Mouse (Mus musculus): ENCODE results near the gene Emc1. TPM values are rescaled to one million over a fixed set of nuclear protein-coding genes. Genes with fewer than 3 reads are reported as not detected.
A peak's percentile ranks its signal among the peaks of the same experiment; 100 is the strongest.

The Emc1 gene
- polyA plus RNA-seq, 1 experiment from 2014 or later = 15.4 TPM

GRCm38 (mm10) chr4:139330605-139331004 is 21.8 kb upstream of the Emc1 start:
- peak; percentile 79 for ATAC-seq (ENCODE audit: low read depth)
- Histone ChIP-seq H3K4me1 (replicated peaks) (peaks cover 48% of the 10 kb centered on the region), H3K4me3 (replicated peaks) (peak overlapping the region; percentile 58), H3K27me3 (no peaks in the 10 kb centered on the region), H3K9ac (peak overlapping the region; percentile 72), H3K9me3 (replicated peaks) (no peaks in the 10 kb centered on the region), H3K4me2 (peak overlapping the region; percentile 78), H3K36me3 (no peaks in the 10 kb centered on the region), H3K27ac (peak overlapping the region; percentile 69)
- 4% methylated on average over 10 of the region's 10 CpGs for WGBS (ENCODE audit: insufficient replicate concordance)
- DNase-seq = peak; percentile 93

- Histone ChIP-seq H3K4me3 (replicated peaks) (peak overlapping the region; percentile 66), H3K9ac (peak overlapping the region; percentile 83)
- DNase-seq = no peak
Measured at GRCm38 (mm10) chr4:139334631-139335295, 17.6 kb upstream of the Emc1 start.

GRCm38 (mm10) chr4:139335507-139335906 is 16.9 kb upstream of the Emc1 start:
- H3K4me3 ChIP-seq (replicated peaks) = peak overlapping the region; percentile 66
- 7% methylated on average over 7 of the region's 7 CpGs for WGBS (ENCODE audit: insufficient replicate concordance)

More at GRCm38 (mm10) chr4:139334631-139335295, 17.6 kb upstream of the Emc1 start:
- Histone ChIP-seq H3K36me3 (no peaks in the 10 kb centered on the region), H3K9me3 (replicated peaks) (no peaks in the 10 kb centered on the region), H3K27ac (peak overlapping the region; percentile 99), H3K27me3 (no peaks in the 10 kb centered on the region), H3K4me2 (peak overlapping the region; percentile 90), H3K4me1 (replicated peaks) (peaks cover 75% of the 10 kb centered on the region)
- WGBS (ENCODE audit: insufficient replicate concordance) = 42% methylated on average over 8 of the region's 9 CpGs
- ATAC-seq (ENCODE audit: low read depth) = no peak

GRCm38 (mm10) chr4:139336822-139337483 is 15.4 kb upstream of the Emc1 start:
- Histone ChIP-seq H3K27ac (peak overlapping the region; percentile 99), H3K36me3 (no peaks in the 10 kb centered on the region), H3K9me3 (replicated peaks) (no peaks in the 10 kb centered on the region), H3K27me3 (no peaks in the 10 kb centered on the region), H3K9ac (peak overlapping the region; percentile 83), H3K4me3 (replicated peaks) (peak overlapping the region; percentile 66), H3K4me1 (replicated peaks) (peaks cover 57% of the 10 kb centered on the region), H3K4me2 (peak overlapping the region; percentile 90)
- peak; percentile 88 for DNase-seq
- peak; percentile 69 for ATAC-seq (ENCODE audit: low read depth)
- WGBS (ENCODE audit: insufficient replicate concordance) = 9% methylated on average over 24 of the region's 24 CpGs

More at GRCm38 (mm10) chr4:139335507-139335906, 16.9 kb upstream of the Emc1 start:
- no peaks in the 10 kb centered on the region for H3K27me3 ChIP-seq
- peak; percentile 78 for DNase-seq
- H3K27ac ChIP-seq = peak overlapping the region; percentile 99
- no peaks in the 10 kb centered on the region for H3K9me3 ChIP-seq (replicated peaks)
- peaks cover 70% of the 10 kb centered on the region for H3K4me1 ChIP-seq (replicated peaks)
- ATAC-seq (ENCODE audit: low read depth) = peak; percentile 88
- H3K9ac ChIP-seq = peak overlapping the region; percentile 83
- peak overlapping the region; percentile 90 for H3K4me2 ChIP-seq
- no peaks in the 10 kb centered on the region for H3K36me3 ChIP-seq

GRCm38 (mm10) chr4:139338145-139338544 is 14.2 kb upstream of the Emc1 start:
- no peak for ATAC-seq (ENCODE audit: low read depth)
- Histone ChIP-seq H3K4me1 (replicated peaks) (peaks cover 50% of the 10 kb centered on the region), H3K9ac (peak overlapping the region; percentile 39; the same call in 1 of the 2 replicates), H3K4me3 (replicated peaks) (peak overlapping the region; percentile 22; the same call in 1 of the 2 replicates), H3K27me3 (no peaks in the 10 kb centered on the region), H3K27ac (no peak overlapping the region), H3K9me3 (replicated peaks) (no peaks in the 10 kb centered on the region), H3K4me2 (peak overlapping the region; percentile 47), H3K36me3 (no peaks in the 10 kb centered on the region)
- 46% methylated on average over 33 of the region's 33 CpGs for WGBS (ENCODE audit: insufficient replicate concordance)
- no peak for DNase-seq

GRCm38 (mm10) chr4:139340835-139341234 is 11.6 kb upstream of the Emc1 start:
- no peaks in the 10 kb centered on the region for H3K9me3 ChIP-seq (replicated peaks)
- DNase-seq = no peak
- 58% methylated on average over 4 of the region's 4 CpGs for WGBS (ENCODE audit: insufficient replicate concordance)
- no peak overlapping the region for H3K4me2 ChIP-seq
- no peak for ATAC-seq (ENCODE audit: low read depth)
- H3K9ac ChIP-seq = no peak overlapping the region
- H3K27me3 ChIP-seq = no peaks in the 10 kb centered on the region
- peaks cover 13% of the 10 kb centered on the region for H3K36me3 ChIP-seq
- H3K4me3 ChIP-seq (replicated peaks) = no peak overlapping the region
- H3K4me1 ChIP-seq (replicated peaks) = peaks cover 42% of the 10 kb centered on the region
- no peak overlapping the region for H3K27ac ChIP-seq

GRCm38 (mm10) chr4:139341556-139342233 is 10.7 kb upstream of the Emc1 start:
- H3K9ac ChIP-seq = no peak overlapping the region
- peaks cover 21% of the 10 kb centered on the region for H3K36me3 ChIP-seq
- no peak for DNase-seq
- no peaks in the 10 kb centered on the region for H3K27me3 ChIP-seq
- no peak for ATAC-seq (ENCODE audit: low read depth)
- H3K9me3 ChIP-seq (replicated peaks) = no peaks in the 10 kb centered on the region
- H3K4me1 ChIP-seq (replicated peaks) = peaks cover 35% of the 10 kb centered on the region
- no peak overlapping the region for H3K4me3 ChIP-seq (replicated peaks)
- no peak overlapping the region for H3K27ac ChIP-seq
- WGBS (ENCODE audit: insufficient replicate concordance) = 67% methylated on average over 7 of the region's 7 CpGs
- no peak overlapping the region for H3K4me2 ChIP-seq

GRCm38 (mm10) chr4:139343718-139344117 is 8.7 kb upstream of the Emc1 start:
- no peaks in the 10 kb centered on the region for H3K27me3 ChIP-seq
- DNase-seq (no peak), ATAC-seq (ENCODE audit: low read depth) (no peak)
- H3K4me1 ChIP-seq (replicated peaks) = peaks cover 17% of the 10 kb centered on the region
- H3K4me2 ChIP-seq = no peak overlapping the region
- H3K4me3 ChIP-seq (replicated peaks) = no peak overlapping the region
- WGBS (ENCODE audit: insufficient replicate concordance) = 73% methylated on average over 5 of the region's 5 CpGs
- H3K36me3 ChIP-seq = peaks cover 41% of the 10 kb centered on the region
- H3K9me3 ChIP-seq (replicated peaks) = no peaks in the 10 kb centered on the region
- H3K27ac ChIP-seq = peak overlapping the region; percentile 3; the same call in 1 of the 2 replicates
- H3K9ac ChIP-seq = no peak overlapping the region

- WGBS (ENCODE audit: insufficient replicate concordance) = 84% methylated on average over 23 of the region's 23 CpGs
- no peak for DNase-seq
- Histone ChIP-seq H3K36me3 (peaks cover 58% of the 10 kb centered on the region), H3K9me3 (replicated peaks) (no peaks in the 10 kb centered on the region), H3K4me1 (replicated peaks) (peaks cover 28% of the 10 kb centered on the region), H3K27ac (no peak overlapping the region), H3K4me3 (replicated peaks) (no peak overlapping the region), H3K4me2 (no peak overlapping the region), H3K27me3 (no peaks in the 10 kb centered on the region), H3K9ac (no peak overlapping the region)
- ATAC-seq (ENCODE audit: low read depth) = no peak
Measured at GRCm38 (mm10) chr4:139345416-139346019, 6.9 kb upstream of the Emc1 start.

- Histone ChIP-seq H3K4me3 (replicated peaks) (peak overlapping the region; percentile 81), H3K9ac (peak overlapping the region; percentile 80), H3K4me2 (peak overlapping the region; percentile 97), H3K36me3 (peaks cover 68% of the 10 kb centered on the region), H3K9me3 (replicated peaks) (no peaks in the 10 kb centered on the region), H3K27ac (peak overlapping the region; percentile 92), H3K4me1 (replicated peaks) (peaks cover 44% of the 10 kb centered on the region), H3K27me3 (no peaks in the 10 kb centered on the region)
- WGBS (ENCODE audit: insufficient replicate concordance) = under 1% methylated on average over 7 of the region's 7 CpGs
- peak; percentile 52 for ATAC-seq (ENCODE audit: low read depth)
- no peak for DNase-seq
Measured at GRCm38 (mm10) chr4:139352832-139353231, 445 bp downstream of the Emc1 start.

GRCm38 (mm10) chr4:139357211-139357610 is 4.8 kb downstream of the Emc1 start:
- no peak overlapping the region for H3K27ac ChIP-seq
- H3K4me3 ChIP-seq (replicated peaks) = no peak overlapping the region
- ATAC-seq (ENCODE audit: low read depth) (no peak), DNase-seq (no peak)
- H3K36me3 ChIP-seq = peaks cover 85% of the 10 kb centered on the region
- peaks cover 61% of the 10 kb centered on the region for H3K4me1 ChIP-seq (replicated peaks)
- H3K9me3 ChIP-seq (replicated peaks) = no peaks in the 10 kb centered on the region
- H3K9ac ChIP-seq = no peak overlapping the region
- H3K4me2 ChIP-seq = no peak overlapping the region
- no peaks in the 10 kb centered on the region for H3K27me3 ChIP-seq
- WGBS (ENCODE audit: insufficient replicate concordance) = 79% methylated on average over 3 of the region's 3 CpGs

All from liver, embryonic 13.5 days (tissue).